Mouse (Mus musculus): ENCODE results near the gene Col2a1. TPM values are rescaled to one million over a fixed set of nuclear protein-coding genes. Genes with fewer than 3 reads are reported as not detected.
A peak's percentile ranks its signal among the peaks of the same experiment; 100 is the strongest.

Col2a1 gene
- polyA plus RNA-seq, 1 experiment: not detected

- no peak overlapping the region for H3K4me3 ChIP-seq (replicated peaks; ENCODE audit: control insufficient read depth, low read depth, low read length)
- no peak for TF ChIP-seq POLR2A (IDR thresholded peaks at IDR 0.05; ENCODE audit: borderline replicate concordance, control insufficient read depth, low read depth, low read length)
- TF ChIP-seq CTCF (IDR thresholded peaks at IDR 0.05; ENCODE audit: control insufficient read depth, insufficient read depth, low read length): no peak
- H3K4me1 ChIP-seq (ENCODE audit: control insufficient read depth, insufficient read depth, low read length): no peaks in the 10 kb centered on the region
- 94% methylated on average over 1 of the region's 1 CpGs for WGBS
- no peak overlapping the region for H3K27ac ChIP-seq (ENCODE audit: control insufficient read depth, insufficient read depth, low read depth, low read length, poor library complexity)
Observed at GRCm38 (mm10) chr15:97989544-97989943, 15.0 kb downstream of the Col2a1 start.

- TF ChIP-seq CTCF (IDR thresholded peaks at IDR 0.05; ENCODE audit: control insufficient read depth, insufficient read depth, low read length): no peak
- TF ChIP-seq POLR2A (IDR thresholded peaks at IDR 0.05; ENCODE audit: borderline replicate concordance, control insufficient read depth, low read depth, low read length): no peak
- Histone ChIP-seq H3K4me1 (ENCODE audit: control insufficient read depth, insufficient read depth, low read length) (no peaks in the 10 kb centered on the region), H3K4me3 (replicated peaks; ENCODE audit: control insufficient read depth, low read depth, low read length) (no peak overlapping the region), H3K27ac (ENCODE audit: control insufficient read depth, insufficient read depth, low read depth, low read length, poor library complexity) (no peak overlapping the region)
- 77% methylated on average over 6 of the region's 6 CpGs for WGBS
Observed at GRCm38 (mm10) chr15:97981560-97981959, 22.9 kb downstream of the Col2a1 start.

DNA sequence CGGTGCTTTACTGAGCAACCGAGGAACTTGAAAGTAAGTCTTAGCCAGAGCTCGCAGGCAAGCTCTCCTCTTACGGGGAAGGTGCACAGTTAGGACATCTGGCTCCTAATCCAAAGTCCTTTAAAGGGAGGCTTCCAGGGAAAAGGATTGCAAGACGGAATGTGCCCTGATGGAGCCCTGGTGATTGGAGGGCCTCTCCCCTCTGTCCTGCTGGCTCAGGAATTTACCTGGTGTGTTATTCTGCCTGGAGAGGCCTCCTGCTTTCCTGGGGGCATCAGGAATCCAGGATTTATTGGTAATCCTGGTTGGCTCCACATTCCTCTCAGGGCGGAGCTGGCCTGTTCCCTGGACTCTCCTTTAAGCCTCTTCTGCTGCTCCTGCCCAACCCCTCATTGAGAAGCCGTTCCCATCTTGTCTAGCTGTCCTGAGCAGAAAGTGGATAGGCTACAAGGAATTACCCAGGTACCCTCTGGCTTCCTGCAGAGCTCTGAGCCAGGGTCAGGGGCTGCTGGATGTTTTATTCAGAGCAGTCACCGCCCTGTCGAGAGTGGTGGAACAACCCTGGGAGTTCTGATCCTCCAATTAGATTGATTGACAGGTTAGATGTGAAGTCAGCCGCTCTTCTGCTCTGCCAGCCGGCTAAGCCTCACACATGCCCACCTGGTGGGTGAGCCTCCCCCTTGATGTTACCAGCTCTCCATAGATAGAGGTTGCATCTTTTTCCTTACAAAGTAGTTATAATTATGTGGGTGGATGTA, 31.1 kb downstream of the Col2a1 start:
- WGBS: 74% methylated on average over 11 of the region's 11 CpGs
- H3K4me3 ChIP-seq (replicated peaks; ENCODE audit: control insufficient read depth, low read depth, low read length): no peak overlapping the region
- TF ChIP-seq POLR2A (IDR thresholded peaks at IDR 0.05; ENCODE audit: borderline replicate concordance, control insufficient read depth, low read depth, low read length) (no peak), CTCF (IDR thresholded peaks at IDR 0.05; ENCODE audit: control insufficient read depth, insufficient read depth, low read length) (no peak)
- H3K27ac ChIP-seq (ENCODE audit: control insufficient read depth, insufficient read depth, low read depth, low read length, poor library complexity): no peak overlapping the region
- H3K4me1 ChIP-seq (ENCODE audit: control insufficient read depth, insufficient read depth, low read length): no peaks in the 10 kb centered on the region

DNA sequence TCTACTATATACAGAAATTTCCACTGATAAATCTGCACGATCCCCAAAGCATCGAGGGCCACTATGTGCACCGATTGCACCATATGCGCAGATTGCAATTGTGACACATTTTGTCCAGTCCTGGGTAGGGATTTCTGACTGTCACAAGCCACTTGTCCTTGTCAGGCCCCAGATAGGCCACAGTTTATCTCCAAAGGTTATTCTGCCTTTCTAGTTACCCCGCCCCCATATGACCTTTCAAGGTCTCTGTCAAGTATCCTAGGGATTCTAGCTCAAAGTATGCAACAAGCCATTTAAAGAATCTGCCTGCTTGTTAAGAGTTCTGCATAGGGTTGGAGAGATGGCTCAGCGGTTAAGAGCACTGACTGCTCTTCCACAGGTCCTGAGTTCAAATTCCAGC, 31.9 kb downstream of the Col2a1 start:
- 79% methylated on average over 6 of the region's 6 CpGs for WGBS
- TF ChIP-seq POLR2A (IDR thresholded peaks at IDR 0.05; ENCODE audit: borderline replicate concordance, control insufficient read depth, low read depth, low read length) (no peak), CTCF (IDR thresholded peaks at IDR 0.05; ENCODE audit: control insufficient read depth, insufficient read depth, low read length) (no peak)
- no peaks in the 10 kb centered on the region for H3K4me1 ChIP-seq (ENCODE audit: control insufficient read depth, insufficient read depth, low read length)
- no peak overlapping the region for H3K4me3 ChIP-seq (replicated peaks; ENCODE audit: control insufficient read depth, low read depth, low read length)
- no peak overlapping the region for H3K27ac ChIP-seq (ENCODE audit: control insufficient read depth, insufficient read depth, low read depth, low read length, poor library complexity)

DNA sequence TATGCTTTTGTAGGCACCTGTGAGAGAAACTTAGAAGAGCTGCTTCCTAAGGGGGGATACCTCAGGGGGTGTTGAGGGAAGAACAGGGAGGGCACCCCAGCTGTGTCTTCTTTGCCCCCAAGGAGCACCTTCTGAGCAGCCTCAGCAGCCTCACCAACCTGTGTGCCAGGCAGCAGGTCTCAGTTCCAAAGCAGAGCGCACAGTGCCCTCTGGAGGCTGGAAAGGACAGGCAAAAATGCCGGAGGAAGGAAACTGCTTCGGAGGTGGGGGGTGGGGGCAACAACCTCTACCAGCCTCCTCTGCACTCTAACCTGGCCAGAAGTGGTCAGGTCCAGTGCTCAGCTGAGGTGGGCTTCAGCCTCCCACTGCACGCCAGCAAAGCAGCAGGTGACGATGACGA, 34.2 kb downstream of the Col2a1 start:
- TF ChIP-seq POLR2A (IDR thresholded peaks at IDR 0.05; ENCODE audit: borderline replicate concordance, control insufficient read depth, low read depth, low read length): no peak
- TF ChIP-seq CTCF (IDR thresholded peaks at IDR 0.05; ENCODE audit: control insufficient read depth, insufficient read depth, low read length): peak; percentile 50
- no peaks in the 10 kb centered on the region for H3K4me1 ChIP-seq (ENCODE audit: control insufficient read depth, insufficient read depth, low read length)
- 46% methylated on average over 6 of the region's 6 CpGs for WGBS
- H3K27ac ChIP-seq (ENCODE audit: control insufficient read depth, insufficient read depth, low read depth, low read length, poor library complexity): no peak overlapping the region
- no peak overlapping the region for H3K4me3 ChIP-seq (replicated peaks; ENCODE audit: control insufficient read depth, low read depth, low read length)

DNA sequence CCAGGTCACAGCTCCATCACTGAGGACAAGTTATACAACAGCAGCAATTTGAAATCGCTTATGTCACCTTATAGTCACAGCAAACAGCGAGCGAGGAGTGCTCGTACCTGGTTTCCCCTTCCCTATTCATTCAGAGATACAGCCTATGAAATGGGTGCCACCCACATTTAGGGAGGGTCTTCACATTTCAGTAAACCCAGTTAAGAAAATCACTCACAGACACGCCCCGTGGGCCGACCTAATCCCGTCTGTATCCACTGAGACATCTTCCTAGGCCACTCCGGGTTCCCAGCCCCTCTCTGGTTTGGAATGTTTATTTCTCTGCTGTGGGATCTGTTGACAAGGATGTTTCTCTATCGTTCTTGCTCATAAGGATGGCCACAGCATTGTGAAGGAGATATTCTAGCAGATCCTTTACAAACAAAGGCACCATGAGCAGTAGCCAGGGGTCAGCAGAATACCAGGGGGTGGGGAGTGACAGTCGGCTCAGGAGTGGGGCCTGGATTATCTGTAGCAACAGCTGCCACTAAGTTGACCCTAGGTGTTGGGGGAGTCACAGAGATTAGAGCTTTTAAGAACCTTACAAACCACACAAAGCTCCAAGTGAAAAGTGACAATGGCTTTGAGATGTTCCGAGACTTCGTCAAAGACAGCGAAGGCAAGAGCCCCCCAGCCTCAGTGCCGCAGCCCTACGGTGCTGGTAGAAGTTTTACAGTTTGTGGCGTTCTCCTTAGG, 39.0 kb downstream of the Col2a1 start:
- 82% methylated on average over 17 of the region's 17 CpGs for WGBS
- H3K4me3 ChIP-seq (replicated peaks; ENCODE audit: control insufficient read depth, low read depth, low read length): no peak overlapping the region
- TF ChIP-seq CTCF (IDR thresholded peaks at IDR 0.05; ENCODE audit: control insufficient read depth, insufficient read depth, low read length) (no peak), POLR2A (IDR thresholded peaks at IDR 0.05; ENCODE audit: borderline replicate concordance, control insufficient read depth, low read depth, low read length) (no peak)
- H3K4me1 ChIP-seq (ENCODE audit: control insufficient read depth, insufficient read depth, low read length): peaks cover 1% of the 10 kb centered on the region; the same call in 1 of the 2 replicates
- H3K27ac ChIP-seq (ENCODE audit: control insufficient read depth, insufficient read depth, low read depth, low read length, poor library complexity): no peak overlapping the region

GRCm38 (mm10) chr15:97964836-97965187, 39.7 kb downstream of the Col2a1 start:
- Histone ChIP-seq H3K4me1 (ENCODE audit: control insufficient read depth, insufficient read depth, low read length) (peaks cover 1% of the 10 kb centered on the region; the same call in 1 of the 2 replicates), H3K27ac (ENCODE audit: control insufficient read depth, insufficient read depth, low read depth, low read length, poor library complexity) (no peak overlapping the region), H3K4me3 (replicated peaks; ENCODE audit: control insufficient read depth, low read depth, low read length) (no peak overlapping the region)
- no peak for TF ChIP-seq CTCF (IDR thresholded peaks at IDR 0.05; ENCODE audit: control insufficient read depth, insufficient read depth, low read length)
- TF ChIP-seq POLR2A (IDR thresholded peaks at IDR 0.05; ENCODE audit: borderline replicate concordance, control insufficient read depth, low read depth, low read length): no peak
- WGBS: 54% methylated on average over 7 of the region's 7 CpGs

- Histone ChIP-seq H3K4me1 (ENCODE audit: control insufficient read depth, insufficient read depth, low read length) (peaks cover 1% of the 10 kb centered on the region; the same call in 1 of the 2 replicates), H3K4me3 (replicated peaks; ENCODE audit: control insufficient read depth, low read depth, low read length) (peak within 1 kb of the TSS; percentile 74), H3K27ac (ENCODE audit: control insufficient read depth, insufficient read depth, low read depth, low read length, poor library complexity) (peak within 1 kb of the TSS; percentile 17; the same call in 1 of the 2 replicates)
- TF ChIP-seq POLR2A (IDR thresholded peaks at IDR 0.05; ENCODE audit: borderline replicate concordance, control insufficient read depth, low read depth, low read length) (peak; percentile 45), CTCF (IDR thresholded peaks at IDR 0.05; ENCODE audit: control insufficient read depth, insufficient read depth, low read length) (peak; percentile 91)
- WGBS: under 1% methylated on average over 67 of the region's 67 CpGs
Observed at GRCm38 (mm10) chr15:97963989-97964835, 40.3 kb downstream of the Col2a1 start, which contains the start of gene Tmem106c. Tmem106c (plus strand) TSS chr15:97964200.

Measured in bone marrow, adult 2 months (tissue).